Mouse (Mus musculus): ENCODE measurements around the gene Alad.

The Alad gene

GRCm38 (mm10) chr4:62518416-62519121, 1.1 kb downstream of the Alad start:
- CTCF ChIA-PET, result no interaction called here

GRCm38 (mm10) chr4:62517538-62518415, 1.9 kb downstream of the Alad start:
- CTCF ChIA-PET, result no interaction called here

- CTCF ChIA-PET, result no interaction called here
Measured at GRCm38 (mm10) chr4:62517046-62517445, 2.7 kb downstream of the Alad start.

- CTCF ChIA-PET, result no interaction called here
Measured at GRCm38 (mm10) chr4:62516579-62516978, 3.1 kb downstream of the Alad start.

- CTCF ChIA-PET, result no interaction called here
Measured at GRCm38 (mm10) chr4:62516079-62516478, 3.6 kb downstream of the Alad start.

- CTCF ChIA-PET, result no interaction called here
Measured at GRCm38 (mm10) chr4:62515490-62515889, 4.2 kb downstream of the Alad start.

- CTCF ChIA-PET, result no interaction called here
Measured at GRCm38 (mm10) chr4:62514995-62515394, 4.7 kb downstream of the Alad start.

- CTCF ChIA-PET, result no interaction called here
Measured at GRCm38 (mm10) chr4:62513998-62514506, 5.7 kb downstream of the Alad start.

- CTCF ChIA-PET, result no interaction called here
Measured at GRCm38 (mm10) chr4:62509946-62510345, 9.8 kb downstream of the Alad start.

GRCm38 (mm10) chr4:62508839-62509238, 10.9 kb downstream of the Alad start:
- CTCF ChIA-PET, result no interaction called here

- CTCF ChIA-PET, result interaction anchor here (0.9 kb wide), 1 partner anchor 9 kb away, joined by 3 read pairs; no protein-coding TSS in a partner anchor
Measured at GRCm38 (mm10) chr4:62506798-62507197, 12.9 kb downstream of the Alad start.

- CTCF ChIA-PET, result no interaction called here
Measured at GRCm38 (mm10) chr4:62505991-62506390, 13.7 kb downstream of the Alad start.

GRCm38 (mm10) chr4:62503374-62503970, 16.2 kb downstream of the Alad start, which contains the start of gene Hdhd3:
Gene Hdhd3, minus strand, starts transcription at chr4:62503467.
- CTCF ChIA-PET, result interaction anchor here (0.5 kb wide), 1 partner anchor 11 kb away, joined by 3 read pairs; no protein-coding TSS in a partner anchor

GRCm38 (mm10) chr4:62502969-62503368, 16.7 kb downstream of the Alad start:
- CTCF ChIA-PET, result interaction anchor here (0.5 kb wide), 1 partner anchor 11 kb away, joined by 3 read pairs; no protein-coding TSS in a partner anchor

- CTCF ChIA-PET, result interaction anchor here (0.9 to 1.3 kb wide), 2 partner anchors 9 to 28 kb away, joined by 3 to 4 read pairs; no protein-coding TSS in a partner anchor
Measured at GRCm38 (mm10) chr4:62501964-62502732, 17.6 kb downstream of the Alad start.

- CTCF ChIA-PET, result interaction anchor here (0.9 to 1.3 kb wide), 2 partner anchors 8 to 28 kb away, joined by 3 to 4 read pairs; no protein-coding TSS in a partner anchor
Measured at GRCm38 (mm10) chr4:62501534-62501933, 18.2 kb downstream of the Alad start.

GRCm38 (mm10) chr4:62500799-62501198, 18.9 kb downstream of the Alad start:
- CTCF ChIA-PET, result no interaction called here

- CTCF ChIA-PET, result no interaction called here
Measured at GRCm38 (mm10) chr4:62496815-62497214, 22.9 kb downstream of the Alad start.

- CTCF ChIA-PET, result no interaction called here
Measured at GRCm38 (mm10) chr4:62495946-62496345, 23.8 kb downstream of the Alad start.

- CTCF ChIA-PET, result interaction anchor here (1.3 kb wide), 1 partner anchor 8 kb away, joined by 4 read pairs; no protein-coding TSS in a partner anchor
Measured at GRCm38 (mm10) chr4:62494230-62494629, 25.5 kb downstream of the Alad start.

GRCm38 (mm10) chr4:62492682-62493081, 27.0 kb downstream of the Alad start:
- CTCF ChIA-PET, result interaction anchor here (0.6 to 1.3 kb wide), 3 partner anchors 9 to 101 kb away, joined by 3 to 4 read pairs (median 4); partner anchors contain the start of gene Hdhd3

Measured in spleen, embryonic (tissue).